Mouse (Mus musculus) left cerebral cortex, postnatal 25 days (tissue): Measurements from ENCODE around the gene Grip1. TPM values are rescaled to one million over a fixed set of nuclear protein-coding genes. Genes with fewer than 3 reads are reported as not detected.

Experiments
- DNase-seq, 2 experiments: peaks; one replicate each; pipeline ENCODE4 v3.0.0; 2022; ENCODE audit warnings: low spot score in 2 of 2, mixed read lengths in 1 of 2
- intact Hi-C: fragments of 180-260 bp; cut with DNase I; formaldehyde crosslinking; loops from one replicate; pipeline ENCODE4 v1.15.1; 2025
- total RNA-seq, 2 experiments: library from RNA; stranded (reverse); gene quantifications; 2 replicates each; pipeline ENCODE4 v1.2.3; 2021

Gene Grip1
- total RNA-seq, 2 experiments from 2014 or later, result 19.6 to 20.5 TPM

DNA sequence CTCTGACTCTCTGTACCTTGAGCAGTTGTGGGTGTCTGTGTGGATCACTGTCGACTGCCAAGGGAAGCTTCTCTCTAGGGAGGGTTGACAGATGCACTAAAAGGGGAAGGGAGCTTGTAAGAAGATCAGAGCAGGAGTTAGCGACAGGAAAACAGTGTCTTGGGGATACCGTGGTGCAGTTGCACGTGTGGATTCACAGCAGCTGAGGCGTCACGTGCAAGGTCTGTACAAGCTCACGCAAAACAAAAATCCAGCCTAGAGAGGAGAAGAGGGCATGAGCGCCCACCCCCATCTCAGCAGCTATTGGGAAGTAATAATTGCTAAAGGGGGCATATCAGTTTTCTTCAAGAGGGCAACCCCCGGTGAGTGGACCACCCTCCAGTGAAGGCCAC is 350.8 kb downstream of the Grip1 start:
- intact Hi-C loops, result loop anchor here (5.0 kb wide), 1 partner anchor 398 kb away; the partner anchor contains the start of genes Irak3 and Tmbim4
- DNase-seq, result no peak

- intact Hi-C loops, result loop anchor here (5.0 kb wide), 1 partner anchor 82 kb away; no protein-coding TSS in a partner anchor
Measured at GRCm38 (mm10) chr10:119805082-119805481, 351.5 kb downstream of the Grip1 start.

DNA sequence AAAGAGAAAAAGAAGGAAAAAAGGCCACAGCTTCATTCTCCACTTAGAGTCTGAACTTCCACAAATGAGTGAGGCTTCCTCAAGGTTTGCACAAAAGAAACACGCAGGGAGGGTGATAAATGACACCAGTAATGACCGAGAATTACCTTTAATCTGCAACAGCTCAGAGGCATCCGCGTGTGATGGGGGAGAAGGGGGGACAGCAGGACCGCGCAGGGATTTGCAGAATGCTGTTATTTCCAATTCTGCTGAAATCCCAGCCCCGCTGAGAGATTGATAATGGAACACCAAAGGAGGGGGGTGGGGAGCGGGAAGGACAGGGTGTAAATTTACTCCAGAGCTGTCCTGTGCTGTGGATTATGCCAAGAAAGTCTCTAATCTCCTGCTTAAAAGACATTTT is 352.5 kb downstream of the Grip1 start:
- no peak for DNase-seq
- intact Hi-C loops, result loop anchor here (5.0 kb wide), 1 partner anchor 81 kb away; no protein-coding TSS in a partner anchor

More at GRCm38 (mm10) chr10:119805082-119805481, 351.5 kb downstream of the Grip1 start:
- no peak for DNase-seq

DNA sequence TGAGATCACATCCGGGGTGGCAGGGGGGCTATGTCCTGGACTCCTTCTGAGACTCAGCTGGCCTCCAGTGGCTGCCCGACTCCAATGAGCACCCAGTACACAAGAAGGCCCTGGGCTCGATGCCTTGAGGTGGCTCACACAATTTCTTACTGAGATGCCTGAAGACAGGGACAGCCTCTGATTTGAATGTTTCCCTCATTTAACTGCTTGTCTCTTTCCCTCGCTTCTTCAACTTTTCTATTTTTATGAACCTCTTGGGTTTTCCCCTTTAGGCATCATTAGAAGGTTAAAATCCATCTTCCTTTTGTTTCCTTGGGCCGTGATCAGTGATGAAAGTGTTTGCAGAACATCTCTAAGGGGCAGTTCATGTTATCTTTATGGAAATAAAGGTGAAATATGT is 354.8 kb downstream of the Grip1 start:
- intact Hi-C loops, result loop anchor here (5.0 kb wide), 1 partner anchor 79 kb away; no protein-coding TSS in a partner anchor
- DNase-seq, result no peak

DNA sequence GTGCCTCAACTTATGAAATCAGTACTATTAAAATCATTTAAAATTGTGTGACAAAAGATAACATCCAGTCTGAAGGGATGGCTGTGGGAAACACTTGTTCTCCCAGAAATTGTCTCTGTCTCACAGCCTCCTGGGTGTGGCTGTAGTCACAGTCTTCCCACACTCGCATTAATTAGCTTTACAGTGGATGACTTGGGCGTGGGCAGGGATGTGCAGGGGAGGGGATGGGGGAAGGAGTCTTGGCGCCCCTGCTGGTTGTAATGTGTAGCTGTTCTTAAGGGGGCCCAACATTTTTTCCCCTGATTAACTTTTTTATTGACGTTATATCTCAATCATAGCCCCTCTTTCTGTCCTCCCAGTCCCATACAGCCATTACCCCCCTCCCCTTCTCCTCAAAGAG is 360.5 kb downstream of the Grip1 start:
- intact Hi-C loops, result no loop called here
- peak in 1 of 2 experiments; percentile 38 for DNase-seq

- no peak for DNase-seq
- intact Hi-C loops, result loop anchor here (5.0 kb wide), 1 partner anchor 141 kb away; no protein-coding TSS in a partner anchor
Measured at GRCm38 (mm10) chr10:119816001-119816400, 362.4 kb downstream of the Grip1 start.

DNA sequence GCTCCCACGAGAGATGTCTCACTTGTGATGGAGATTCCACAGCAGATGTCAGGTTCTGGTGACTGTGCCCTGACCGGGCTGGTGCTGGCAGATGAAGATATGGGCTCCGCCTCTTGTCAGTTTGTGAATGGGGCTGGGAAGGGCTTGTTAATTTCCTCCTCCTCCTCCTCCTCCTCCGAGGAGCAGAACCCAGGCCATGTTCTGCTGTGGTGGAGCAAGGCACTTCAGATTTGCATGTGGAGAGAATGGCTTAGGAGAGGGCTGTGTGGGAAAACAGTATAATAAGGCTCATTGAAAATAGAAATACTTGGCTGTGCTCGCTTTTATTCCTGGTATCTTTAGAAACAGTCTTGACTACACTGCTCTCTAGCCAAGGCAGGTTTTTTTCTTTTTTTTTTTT is 364.8 kb downstream of the Grip1 start:
- intact Hi-C loops, result loop anchor here (2.0 to 5.0 kb wide), 2 partner anchors 139 to 220 kb away; no protein-coding TSS in a partner anchor
- peak; percentile 27 to 56 for DNase-seq

DNA sequence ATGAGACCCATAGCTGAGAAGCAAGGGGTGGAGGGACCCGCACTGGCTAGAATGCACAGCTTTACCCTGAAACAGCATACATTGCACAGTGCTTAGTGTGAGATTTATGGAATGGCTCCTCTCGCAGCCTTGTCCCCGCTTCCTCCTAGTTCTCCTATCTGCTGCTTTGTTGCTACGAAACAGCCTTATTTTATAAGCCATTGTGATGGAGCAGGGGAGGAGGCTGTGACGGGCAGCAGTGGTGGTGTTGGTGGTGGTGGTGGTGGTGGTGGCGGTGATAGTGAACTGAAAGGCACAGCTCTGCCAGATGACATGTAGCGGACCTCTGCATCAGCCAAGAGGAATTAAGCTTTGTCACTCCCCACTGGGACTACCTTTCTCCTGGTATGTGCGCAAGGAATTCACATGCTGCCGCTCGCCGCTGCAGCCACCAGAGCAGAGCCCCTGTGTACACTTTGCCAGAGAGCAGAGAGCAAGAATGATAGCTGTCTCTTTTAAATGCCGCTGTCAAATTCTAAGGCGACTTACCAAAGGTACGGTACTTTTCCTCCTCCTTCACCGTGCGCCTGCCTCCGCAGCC is 365.6 kb downstream of the Grip1 start:
- intact Hi-C loops, result loop anchor here (2.0 to 5.0 kb wide), 2 partner anchors 138 to 220 kb away; no protein-coding TSS in a partner anchor
- DNase-seq, result peak; percentile 57 to 61

DNA sequence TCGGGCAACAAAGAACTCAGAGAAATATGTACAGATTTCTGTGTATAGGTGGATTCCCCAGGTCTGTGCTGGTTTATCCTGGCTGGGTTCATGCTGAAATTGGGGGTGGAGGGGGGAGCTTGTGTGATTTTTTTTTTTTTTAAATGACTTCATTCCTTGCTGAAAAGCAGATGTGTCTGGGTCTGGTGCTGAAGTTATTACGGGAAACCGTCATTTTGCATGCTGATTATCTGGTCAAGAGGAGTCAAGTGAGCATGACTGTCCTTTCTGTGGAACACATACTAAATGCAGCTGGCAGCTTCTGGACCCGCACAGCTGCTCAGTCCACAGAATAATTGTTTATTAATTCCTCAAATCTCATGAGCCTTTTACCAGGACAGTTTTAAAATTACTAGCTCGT is 366.1 kb downstream of the Grip1 start:
- DNase-seq, result peak in 1 of 2 experiments; percentile 23
- intact Hi-C loops, result loop anchor here (2.0 to 5.0 kb wide), 2 partner anchors 138 to 219 kb away; no protein-coding TSS in a partner anchor

DNA sequence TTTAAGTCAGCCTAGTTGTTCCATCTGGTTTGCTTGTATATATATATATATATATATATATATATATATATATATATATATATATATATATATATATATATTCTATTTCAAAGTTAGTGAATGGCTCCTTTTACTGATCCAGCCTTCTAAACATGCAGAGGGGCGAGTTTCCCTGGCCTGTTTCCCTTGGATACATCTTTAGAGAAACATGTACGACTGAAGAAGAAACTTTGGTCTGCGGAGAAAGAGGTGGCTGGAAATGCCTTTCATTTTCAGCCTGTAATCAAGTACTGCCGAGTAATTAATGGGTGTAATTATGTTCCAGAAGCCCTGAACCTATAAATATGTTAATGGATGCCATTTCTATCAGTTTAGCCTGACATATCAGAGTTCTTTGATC is 366.8 kb downstream of the Grip1 start:
- intact Hi-C loops, result no loop called here
- no peak for DNase-seq

DNA sequence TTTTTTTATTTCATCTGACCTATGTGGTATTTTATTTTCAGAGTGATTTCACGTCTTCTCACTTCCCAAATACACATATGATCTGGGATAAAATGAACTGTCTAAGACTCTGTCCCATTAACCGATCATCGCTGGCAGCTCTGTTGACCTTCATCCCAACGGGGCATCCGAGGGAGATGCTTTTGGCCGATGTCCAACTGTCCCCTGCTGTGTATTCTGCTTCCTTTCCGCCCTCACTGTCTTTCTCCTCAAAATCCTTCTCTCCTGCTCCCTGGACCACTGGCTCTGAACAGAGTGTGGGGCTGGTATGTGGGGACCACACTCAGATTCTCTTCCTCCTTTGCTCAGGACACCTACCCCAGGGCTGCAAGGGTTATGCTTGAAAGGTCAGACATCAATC is 370.1 kb downstream of the Grip1 start:
- intact Hi-C loops, result no loop called here
- no peak for DNase-seq

DNA sequence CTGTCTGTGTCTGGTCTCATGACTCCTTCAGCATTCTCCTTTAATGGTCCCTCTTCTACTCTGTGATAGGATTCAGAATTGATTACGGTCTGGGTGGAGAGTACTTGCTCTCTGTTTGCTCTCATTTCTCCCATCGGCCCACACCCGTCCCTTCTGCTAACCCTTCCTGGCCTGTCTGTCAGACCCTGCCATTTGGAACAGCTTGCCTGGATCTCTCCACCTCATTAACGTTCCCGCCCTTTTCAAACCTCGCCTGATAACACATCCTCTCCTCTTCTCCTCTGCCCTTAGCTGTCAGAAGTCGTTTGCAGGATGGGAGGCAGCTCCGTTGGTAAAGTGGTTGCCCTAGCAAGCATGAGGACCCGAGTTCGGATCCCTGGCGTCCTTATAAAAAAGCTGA is 370.9 kb downstream of the Grip1 start:
- intact Hi-C loops, result no loop called here
- no peak for DNase-seq

DNA sequence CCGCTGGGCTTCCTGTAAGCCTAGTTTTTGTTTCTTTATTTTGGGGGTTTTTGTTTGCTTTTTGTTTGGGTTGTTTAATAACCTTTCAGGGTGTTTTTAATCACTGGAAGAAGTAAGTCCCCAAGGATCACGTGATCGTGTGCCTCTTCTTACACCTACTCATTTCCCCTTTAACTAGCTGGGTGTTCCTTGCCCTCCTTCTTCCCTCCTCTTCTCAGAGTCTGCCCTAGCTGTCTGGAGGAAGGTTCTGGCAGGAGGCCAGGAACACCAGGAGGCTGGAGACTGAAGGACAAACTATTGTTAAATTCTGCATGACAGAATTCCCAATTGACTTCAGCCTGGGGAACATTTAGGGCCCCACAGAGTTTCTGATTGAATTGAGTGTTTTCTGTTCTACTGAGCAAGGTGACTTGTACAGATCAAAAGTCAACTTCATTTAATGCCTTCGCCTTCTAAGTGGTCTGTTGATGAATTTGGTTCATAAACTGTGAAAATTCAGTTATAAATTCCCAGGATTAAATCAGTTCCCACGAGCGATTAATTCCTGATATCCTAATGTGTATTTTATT is 376.8 kb downstream of the Grip1 start:
- intact Hi-C loops, result loop anchor here (5.0 kb wide), 1 partner anchor 182 kb away; no protein-coding TSS in a partner anchor
- DNase-seq, result peak; percentile 21 to 32

GRCm38 (mm10) chr10:119831086-119831485 is 377.5 kb downstream of the Grip1 start:
- intact Hi-C loops, result loop anchor here (5.0 kb wide), 1 partner anchor 181 kb away; no protein-coding TSS in a partner anchor

DNA sequence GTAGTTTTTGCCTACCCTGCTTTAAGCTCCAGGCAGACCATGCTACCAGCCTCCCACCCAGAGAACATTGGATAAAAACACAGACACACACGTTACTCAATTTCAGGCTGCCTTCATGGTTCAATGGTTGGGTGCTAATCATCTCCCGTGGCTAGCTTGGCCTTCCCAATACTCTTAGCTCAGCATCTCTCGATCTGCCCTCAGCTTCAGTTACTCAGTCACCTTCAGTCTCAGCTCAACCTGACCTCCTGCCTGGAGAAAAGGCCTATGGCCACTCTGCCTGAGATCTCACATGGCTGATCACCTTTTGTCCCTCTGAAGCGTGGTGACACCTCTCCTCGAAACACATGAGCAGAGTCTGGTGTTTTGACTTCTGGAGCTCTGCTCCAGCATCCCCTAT is 379.7 kb downstream of the Grip1 start:
- intact Hi-C loops, result loop anchor here (5.0 kb wide), 1 partner anchor 179 kb away; no protein-coding TSS in a partner anchor
- DNase-seq, result no peak

More at GRCm38 (mm10) chr10:119831086-119831485, 377.5 kb downstream of the Grip1 start:
- no peak for DNase-seq

GRCm38 (mm10) chr10:119834122-119834521 is 380.5 kb downstream of the Grip1 start:
- intact Hi-C loops, result loop anchor here (5.0 kb wide), 1 partner anchor 178 kb away; no protein-coding TSS in a partner anchor
- DNase-seq, result peak; percentile 47 to 90

GRCm38 (mm10) chr10:119839645-119840044 is 386.0 kb downstream of the Grip1 start:
- intact Hi-C loops, result no loop called here
- no peak for DNase-seq

DNA sequence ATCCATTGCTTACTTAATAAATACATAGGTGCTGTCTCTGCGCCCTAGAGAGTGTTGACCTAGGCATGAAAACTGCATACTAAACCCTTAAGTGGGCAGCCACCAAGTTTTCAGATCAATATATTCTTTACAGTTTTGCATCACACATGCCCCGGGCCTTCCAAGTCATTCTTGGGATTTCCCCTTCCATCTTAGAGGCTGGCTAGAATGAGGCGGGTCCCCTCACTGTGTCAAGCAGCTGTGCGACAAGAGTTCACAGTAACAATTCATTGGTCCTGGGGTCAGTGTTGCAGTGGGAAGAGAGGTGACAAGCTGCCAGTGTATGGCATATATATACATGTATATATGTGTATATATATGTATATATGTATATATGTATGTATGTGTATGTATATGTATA is 388.4 kb downstream of the Grip1 start:
- DNase-seq, result no peak
- intact Hi-C loops, result no loop called here

GRCm38 (mm10) chr10:119845705-119846410 is 392.2 kb downstream of the Grip1 start:
- DNase-seq, result peak in 1 of 2 experiments; percentile 19
- intact Hi-C loops, result no loop called here

GRCm38 (mm10) chr10:119851594-119851993 is 398.0 kb downstream of the Grip1 start:
- no peak for DNase-seq
- intact Hi-C loops, result no loop called here
